ENCODE assay signal across 9 mouse cellular contexts in the genomic region with DNA sequence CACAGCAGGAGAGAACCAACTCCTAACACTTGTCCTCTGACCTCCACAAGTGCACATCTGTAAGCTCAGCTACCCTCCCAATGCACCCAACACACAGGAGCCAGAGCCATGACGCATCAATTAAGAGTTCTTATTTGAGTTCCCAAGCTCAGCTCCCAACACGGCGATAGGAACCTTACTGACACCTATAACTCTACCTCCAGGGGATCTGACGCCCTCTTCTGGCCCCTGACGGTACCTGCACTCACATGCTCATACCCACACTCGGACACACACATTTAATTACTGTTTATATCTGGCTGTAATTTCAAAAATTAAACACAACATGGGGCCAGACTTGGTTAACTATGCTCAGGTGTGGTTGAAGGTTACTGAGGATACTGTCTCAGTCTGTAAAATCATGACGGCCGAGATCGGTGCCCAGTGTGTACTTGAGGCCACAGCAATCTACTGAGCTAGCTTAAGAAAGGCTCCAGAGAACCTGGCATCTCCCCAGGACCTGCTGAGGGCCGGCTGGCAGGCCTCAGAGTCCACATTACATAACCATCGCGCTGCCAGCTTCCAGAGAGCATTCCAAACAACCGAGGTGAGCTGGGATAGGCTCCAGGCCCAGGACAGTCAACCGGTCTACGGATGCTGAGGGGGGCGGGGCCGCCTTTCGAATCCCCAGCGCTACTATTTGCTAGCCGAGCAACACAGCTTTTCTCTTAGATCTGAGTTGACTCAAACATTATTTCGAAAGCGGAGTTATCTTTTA.
DNase-seq lines count a peak whose midpoint lies in the region; ATAC-seq and TF ChIP-seq lines count a peak whose summit lies in the region.
"Had no signal": no experiment of that assay in that cellular context is flagged by ENCODE, and none has a peak within 500 bp of the region (broad histone marks: within the 10 kb centered on the region; RNA-seq: fewer than 3 reads in every experiment).

No protein-coding gene starts in this region.

- H3K4me1 ChIP-seq in olfactory bulb, adult 2 months (ENCODE audit: control insufficient read depth, insufficient read depth, low read length) = peaks cover 12% of the 10 kb centered on the region

- no peak for ATAC-seq in activated CD4-positive, CD25-positive, alpha-beta regulatory T cell, adult 4 months

- TF ChIP-seq CTCF in olfactory bulb, adult 2 months (IDR thresholded peaks at IDR 0.05; ENCODE audit: insufficient read depth, low read depth, low read length) = no peak

- no peak for TF ChIP-seq POLR2A in olfactory bulb, adult 2 months (IDR thresholded peaks at IDR 0.05; ENCODE audit: insufficient read depth, low read depth, low read length)

- no peak overlapping the region for H3K4me3 ChIP-seq in olfactory bulb, adult 2 months (ENCODE audit: insufficient read depth, low read depth, low read length)
- H3K4me3 ChIP-seq: embryonic facial prominence, embryonic 15.5 days had no signal

- DNase-seq in gastrocnemius, adult 18-20 months (ENCODE audit: low spot score) = peak; percentile 76
- no peak for DNase-seq in gastrocnemius, postnatal 4 days (ENCODE audit: low spot score in 2 of 2)
- peak; percentile 64 for DNase-seq in adrenal gland, postnatal 25 days
- peak; percentile 58 to 69 for DNase-seq in gastrocnemius, postnatal 36 days
- DNase-seq in layer of hippocampus, adult 9-11 months = peak; percentile 63
- DNase-seq in embryo, embryonic 9.5 days (ENCODE audit: extremely low spot score) = no peak

- peak overlapping the region; percentile 41; the same call in 1 of the 2 replicates for H3K27ac ChIP-seq in olfactory bulb, adult 2 months (ENCODE audit: insufficient read depth, low read depth, low read length)
- H3K27ac ChIP-seq: embryonic facial prominence, embryonic 15.5 days had no signal

- WGBS in olfactory bulb, adult 2 months = 58% methylated on average over 22 of the region's 22 CpGs

- intact Hi-C loops in gastrocnemius, postnatal 36 days (cut with DNase I) = loop anchor here (5.0 kb wide), 1 partner anchor 102 kb away; no protein-coding TSS in a partner anchor

Comparison
In these comparisons a context has a peak if more than half of its experiments do, and no peak if none do; other contexts are left out.
1. DNase-seq: peak in gastrocnemius, adult 18-20 months (single experiment), adrenal gland, postnatal 25 days (single experiment), gastrocnemius, postnatal 36 days (2 of 2) and layer of hippocampus, adult 9-11 months (single experiment); none in gastrocnemius, postnatal 4 days (0 of 2) and embryo, embryonic 9.5 days (single experiment).